Mouse (Mus musculus): ENCODE results near the gene Thap7. TPM values are rescaled to one million over a fixed set of nuclear protein-coding genes. Genes with fewer than 3 reads are reported as not detected.

Gene Thap7
- total RNA-seq, 2 experiments from 2014 or later, result 17.8 to 20.0 TPM

GRCm38 (mm10) chr16:17491896-17492561 lies 38.9 kb downstream of the Thap7 start:
- DNase-seq, result no peak
- intact Hi-C loops (cut with DNase I), result no loop called here

DNA sequence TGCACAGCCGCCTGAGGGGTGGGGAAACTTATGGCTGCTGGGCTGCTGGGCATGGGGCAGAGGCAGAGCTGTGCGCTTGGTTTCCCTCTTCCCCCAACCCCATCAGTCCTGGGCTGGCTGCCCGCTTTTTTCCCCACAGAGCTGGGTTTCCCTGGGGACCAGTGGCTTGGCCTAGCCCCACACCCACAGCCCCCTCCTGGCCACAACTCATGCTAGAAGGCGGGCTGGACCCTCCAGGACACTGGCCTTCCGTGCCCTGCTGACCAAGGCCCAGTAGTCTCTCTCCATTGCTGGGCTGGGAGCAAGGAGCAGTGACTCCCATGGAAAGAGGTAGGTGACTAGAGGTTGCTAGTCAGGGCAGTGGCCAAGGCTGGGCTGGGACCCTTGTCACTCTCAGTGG lies 39.8 kb downstream of the Thap7 start:
- intact Hi-C loops (cut with DNase I), result no loop called here

DNA sequence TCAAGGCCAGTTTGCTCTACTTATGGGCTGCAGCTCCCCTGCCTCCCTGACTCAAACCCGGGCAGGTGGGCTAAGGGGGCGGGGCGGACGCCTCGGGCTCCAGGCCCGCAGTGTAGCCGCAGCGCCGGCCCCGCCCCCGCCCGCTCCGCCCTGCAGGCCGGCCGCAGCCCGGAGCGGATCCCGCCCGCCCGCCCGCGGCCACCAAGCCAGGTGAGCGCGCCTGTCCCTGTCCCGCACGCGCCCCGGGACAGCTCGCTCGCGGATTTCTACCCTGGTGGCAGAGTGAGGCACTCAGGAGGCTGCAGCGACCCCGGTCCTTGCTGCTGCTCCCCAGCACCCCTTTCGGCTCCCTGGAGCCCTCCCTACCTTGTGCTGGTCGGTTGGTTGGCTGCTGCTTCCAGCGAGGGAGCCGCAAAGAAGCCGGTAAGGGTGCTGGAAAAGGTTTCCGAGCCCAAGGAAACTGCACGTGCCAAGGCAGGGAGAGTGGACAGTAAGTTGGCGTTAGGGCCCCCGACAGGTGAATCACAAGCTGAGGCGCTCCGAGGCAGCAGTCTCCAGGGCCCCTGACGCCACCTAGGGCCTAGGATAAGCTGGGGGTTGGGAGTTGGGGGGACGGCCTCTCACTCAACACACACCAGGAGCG lies 41.3 kb downstream of the Thap7 start, which contains the start of gene Aifm3:
TSS of gene Aifm3 (plus strand) at position 143 of the 643 bp plus-strand sequence.
- intact Hi-C loops (cut with DNase I), result no loop called here
- peak in 1 of 2 experiments; percentile 13 for DNase-seq

More for the DNA sequence above, 39.8 kb downstream of the Thap7 start:
- no peak for DNase-seq

GRCm38 (mm10) chr16:17488478-17489468 lies 42.2 kb downstream of the Thap7 start:
- peak in 1 of 2 experiments; percentile 19 for DNase-seq
- intact Hi-C loops (cut with DNase I), result no loop called here

GRCm38 (mm10) chr16:17486505-17486904 lies 44.4 kb downstream of the Thap7 start:
- intact Hi-C loops (cut with DNase I), result no loop called here
- DNase-seq, result peak; percentile 30 to 51

GRCm38 (mm10) chr16:17481465-17481864 lies 49.5 kb downstream of the Thap7 start:
- DNase-seq, result no peak
- intact Hi-C loops (cut with DNase I), result no loop called here

DNA sequence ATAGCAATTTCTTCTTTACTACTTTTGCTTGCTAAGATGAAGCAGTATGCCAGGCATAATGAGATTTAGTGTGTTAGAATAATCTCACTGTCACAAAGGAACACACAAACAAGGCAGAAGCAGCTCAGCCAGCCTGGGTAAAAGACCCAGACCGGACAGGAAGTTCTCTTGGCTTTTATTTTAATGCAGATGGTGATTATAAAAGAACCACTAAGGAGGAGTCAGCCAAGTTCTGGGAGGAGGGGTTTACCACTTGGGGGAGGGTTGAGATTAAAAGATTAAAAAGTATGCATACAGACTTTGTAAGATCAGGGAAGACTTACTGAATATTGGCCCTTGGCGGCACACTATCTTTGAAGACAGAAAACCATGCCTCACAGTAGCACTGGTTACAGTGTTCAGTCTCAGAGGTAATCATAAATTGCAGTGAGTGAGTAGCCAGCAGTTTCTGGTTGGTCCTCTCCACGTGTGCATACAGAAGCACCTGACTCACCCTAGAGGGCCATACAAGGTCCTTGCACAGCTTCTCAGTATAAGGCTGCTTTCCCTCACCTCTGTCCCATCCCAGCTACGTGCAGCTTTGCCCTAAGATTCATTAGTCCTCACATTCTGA lies 52.5 kb downstream of the Thap7 start:
- no peak for DNase-seq
- intact Hi-C loops (cut with DNase I), result loop anchor here (10.0 kb wide), 1 partner anchor 136 kb away; the partner anchor contains the start of gene Smpd4

Other genes starting within 250 kb of the Thap7 start
- 1 to 10 TPM; 2.8 to 3.0 TPM for gene Serpind1, start 199.8 kb downstream of the Thap7 start, total RNA-seq (2021)
- gene Snap29, start 125.2 kb downstream of the Thap7 start, total RNA-seq (2021), result 10 to 100 TPM; 16.2 to 17.3 TPM
- gene Pi4ka, start 124.8 kb downstream of the Thap7 start, total RNA-seq (2021), result 10 to 100 TPM; 55.3 to 56.7 TPM
- 10 to 100 TPM; 27.9 to 33.8 TPM for gene Crkl, start 79.1 kb downstream of the Thap7 start, total RNA-seq (2021)
- under 1 TPM; 0.34 to 0.45 TPM for gene Aifm3, start 41.5 kb downstream of the Thap7 start, total RNA-seq (2021)
- 10 to 100 TPM; 38.0 to 41.8 TPM for gene Lztr1, start 22.4 kb downstream of the Thap7 start, total RNA-seq (2021)
- gene Lrrc74b, start 30.1 kb upstream of the Thap7 start, total RNA-seq (2021), result under 1 TPM in 1 of 2 experiments, not detected in 1; 0.30 TPM
- under 1 TPM; 0.45 to 0.69 TPM for gene P2rx6, start 30.7 kb upstream of the Thap7 start, total RNA-seq (2021)
- 1 to 10 TPM; 2.4 to 3.9 TPM for gene Slc7a4, start 52.1 kb upstream of the Thap7 start, total RNA-seq (2021)
- 10 to 100 TPM; 29.8 to 31.9 TPM for gene Smpd4, start 88.2 kb upstream of the Thap7 start, total RNA-seq (2021)
- 1 to 10 TPM in 1 of 2 experiments, under 1 TPM in 1; 0.74 to 1.0 TPM for gene Ccdc74a, start 115.3 kb upstream of the Thap7 start, total RNA-seq (2021)
- gene Med15, start 201.8 kb upstream of the Thap7 start, total RNA-seq (2021), result 10 to 100 TPM; 34.7 to 39.1 TPM
- gene Klhl22, start 228.5 kb upstream of the Thap7 start, total RNA-seq (2021), result 10 to 100 TPM; 26.9 to 27.6 TPM